Mouse (Mus musculus) frontal cortex, postnatal 25 days (tissue): ENCODE measurements around the gene Btbd35f21.
"Not testable (repeated sequence)": the region's sequence is repeated elsewhere in the genome, so short reads cannot be mapped to it uniquely, and the experiment has no call there.

Source experiments
- DNase-seq, 2 experiments: peaks; one replicate each; pipeline ENCODE4 v3.0.0; 2022; ENCODE audit warnings: low spot score in 2 of 2

Gene Btbd35f21

DNA sequence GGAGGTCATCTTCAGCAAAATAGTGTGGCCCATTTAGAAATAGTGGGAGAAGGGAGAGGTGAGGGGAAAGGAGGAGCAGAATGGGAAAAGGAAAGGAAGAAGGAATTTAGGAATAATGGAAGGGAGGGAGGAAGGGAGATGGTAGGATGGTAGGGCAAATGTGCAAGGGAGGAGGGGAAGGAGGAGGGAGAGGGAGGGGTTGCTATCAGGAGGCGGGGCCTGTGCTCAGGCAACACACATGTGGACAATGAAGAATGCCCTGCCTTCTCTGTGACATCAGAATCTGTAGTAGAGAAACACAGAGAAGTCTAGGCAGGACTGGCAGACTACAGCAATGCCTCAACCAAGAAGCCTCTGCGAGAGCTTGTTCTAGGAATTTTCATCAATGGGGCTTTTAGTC, at the start of gene Btbd35f21:
Btbd35f21 (plus strand) TSS at position 301 of the 400 bp plus-strand sequence.
- not testable (repeated sequence) for DNase-seq
